Mouse (Mus musculus) stomach, postnatal 0 days (tissue): Measurements from ENCODE around the gene Samhd1.

ENCODE experiments used
- CTCF ChIP-seq: IDR thresholded peaks from 2 replicates; pipeline ENCODE4 v1.5.1; 2016; ENCODE audit warnings: antibody characterized with exemption, low read depth, mild to moderate bottlenecking, moderate library complexity
- EP300 ChIP-seq: optimal IDR thresholded peaks from 2 replicates; pipeline ENCODE3; 2016; ENCODE audit warnings: antibody characterized with exemption

GRCm38 (mm10) chr2:157116964-157117363 is 18.1 kb downstream of the Samhd1 start:
- TF ChIP-seq CTCF (peak; percentile 83), EP300 (no peak)
